8 mouse cellular contexts compared by ENCODE assay signal in genomic region chr1:184999071-184999750, GRCm38 (mm10). TPM values are rescaled to one million over a fixed set of nuclear protein-coding genes. Genes with fewer than 3 reads are reported as not detected.
DNase-seq lines count a peak whose midpoint lies in the region; ATAC-seq and TF ChIP-seq lines count a peak whose summit lies in the region.

Mark1 (minus strand) TSS chr1:184999570.

- no peak within 1 kb of the TSS for H3K27ac ChIP-seq in bone marrow macrophage, adult 2 months (ENCODE audit: insufficient read depth, low read depth, low read length)
- H3K27ac ChIP-seq in embryonic facial prominence, embryonic 14.5 days (replicated peaks; ENCODE audit: low read depth, low read length): peak within 1 kb of the TSS; percentile 77
- H3K27ac ChIP-seq in hindbrain, embryonic 12.5 days: peak within 1 kb of the TSS; percentile 91
- peak within 1 kb of the TSS; percentile 72; the same call in 1 of the 2 replicates for H3K27ac ChIP-seq in limb, embryonic 13.5 days
- peak within 1 kb of the TSS; percentile 64 for H3K27ac ChIP-seq in olfactory bulb, adult 2 months (ENCODE audit: insufficient read depth, low read depth, low read length)

- no peaks in the 10 kb centered on the region for H3K27me3 ChIP-seq in embryonic facial prominence, embryonic 14.5 days (replicated peaks; ENCODE audit: control insufficient read depth, insufficient read depth, low read length)
- no peaks in the 10 kb centered on the region for H3K27me3 ChIP-seq in hindbrain, embryonic 12.5 days
- no peaks in the 10 kb centered on the region for H3K27me3 ChIP-seq in limb, embryonic 13.5 days

- no peaks in the 10 kb centered on the region for H3K4me1 ChIP-seq in bone marrow macrophage, adult 2 months (ENCODE audit: control insufficient read depth, insufficient read depth, low read length)
- H3K4me1 ChIP-seq in embryonic facial prominence, embryonic 14.5 days (ENCODE audit: control insufficient read depth, insufficient read depth, low read length): 0 out of 2 replicates have a peak, but pooled peaks cover 8% of the 10 kb centered on the region
- H3K4me1 ChIP-seq in hindbrain, embryonic 12.5 days: peaks cover 23% of the 10 kb centered on the region
- peaks cover 22% of the 10 kb centered on the region for H3K4me1 ChIP-seq in limb, embryonic 13.5 days
- peaks cover 8% of the 10 kb centered on the region for H3K4me1 ChIP-seq in olfactory bulb, adult 2 months (ENCODE audit: control insufficient read depth, insufficient read depth, low read length)

- peak; percentile 65 for ATAC-seq in embryonic facial prominence, embryonic 14.5 days (ENCODE audit: low read depth)
- peak; percentile 58 for ATAC-seq in hindbrain, embryonic 12.5 days (ENCODE audit: low FRiP score)
- peak; percentile 66 for ATAC-seq in limb, embryonic 13.5 days (ENCODE audit: low FRiP score, low read depth)
- no peak for ATAC-seq in megakaryocyte progenitor cell, adult 5-6 weeks (replicated peaks; ENCODE audit: poor library complexity)

- TF ChIP-seq CTCF in bone marrow macrophage, adult 2 months (IDR thresholded peaks at IDR 0.05; ENCODE audit: low read depth, low read length): no peak
- TF ChIP-seq CTCF in olfactory bulb, adult 2 months (IDR thresholded peaks at IDR 0.05; ENCODE audit: insufficient read depth, low read depth, low read length): no peak

- peak within 1 kb of the TSS; percentile 75 for H3K4me2 ChIP-seq in embryonic facial prominence, embryonic 14.5 days (ENCODE audit: low read depth, low read length)
- peak within 1 kb of the TSS; percentile 57 for H3K4me2 ChIP-seq in hindbrain, embryonic 12.5 days (replicated peaks)
- H3K4me2 ChIP-seq in limb, embryonic 13.5 days (replicated peaks): peak within 1 kb of the TSS; percentile 76

- H3K9me3 ChIP-seq in embryonic facial prominence, embryonic 14.5 days (ENCODE audit: control insufficient read depth, low read length): no peaks in the 10 kb centered on the region
- no peaks in the 10 kb centered on the region for H3K9me3 ChIP-seq in hindbrain, embryonic 12.5 days (replicated peaks)
- H3K9me3 ChIP-seq in limb, embryonic 13.5 days: no peaks in the 10 kb centered on the region

- peak within 1 kb of the TSS; percentile 36 for H3K4me3 ChIP-seq in bone marrow macrophage, adult 2 months (ENCODE audit: insufficient read depth, low read length)
- H3K4me3 ChIP-seq in embryonic facial prominence, embryonic 14.5 days (ENCODE audit: low read depth, low read length): peak within 1 kb of the TSS; percentile 86
- H3K4me3 ChIP-seq in hindbrain, embryonic 12.5 days: peak within 1 kb of the TSS; percentile 72
- H3K4me3 ChIP-seq in limb, embryonic 13.5 days: peak within 1 kb of the TSS; percentile 87
- peak within 1 kb of the TSS; percentile 95 for H3K4me3 ChIP-seq in olfactory bulb, adult 2 months (ENCODE audit: insufficient read depth, low read depth, low read length)

- no peak for TF ChIP-seq POLR2A in bone marrow macrophage, adult 2 months (IDR thresholded peaks at IDR 0.05; ENCODE audit: borderline replicate concordance, low read depth, low read length)
- no peak for TF ChIP-seq POLR2A in olfactory bulb, adult 2 months (IDR thresholded peaks at IDR 0.05; ENCODE audit: insufficient read depth, low read depth, low read length)

- H3K36me3 ChIP-seq in embryonic facial prominence, embryonic 14.5 days (ENCODE audit: control insufficient read depth, insufficient read depth, low read length): no peaks in the 10 kb centered on the region
- H3K36me3 ChIP-seq in hindbrain, embryonic 12.5 days: no peaks in the 10 kb centered on the region
- H3K36me3 ChIP-seq in limb, embryonic 13.5 days: no peaks in the 10 kb centered on the region

- DNase-seq in left cerebral cortex, adult 18-20 months (ENCODE audit: low spot score in 2 of 2): peak; percentile 14 to 22
- no peak for DNase-seq in left cerebral cortex, adult 11 months (ENCODE audit: low spot score)
- peak; percentile 22 for DNase-seq in embryonic facial prominence, embryonic 14.5 days (ENCODE audit: low spot score)

- 3% methylated on average over 8 of the region's 88 CpGs for WGBS in embryonic facial prominence, embryonic 14.5 days
- 1% methylated on average over 70 of the region's 88 CpGs for WGBS in hindbrain, embryonic 12.5 days
- WGBS in limb, embryonic 13.5 days: under 1% methylated on average over 31 of the region's 88 CpGs
- WGBS in olfactory bulb, adult 2 months: 18% methylated on average over 86 of the region's 88 CpGs

- H3K9ac ChIP-seq in embryonic facial prominence, embryonic 14.5 days (ENCODE audit: low read depth, low read length): peak within 1 kb of the TSS; percentile 92
- H3K9ac ChIP-seq in hindbrain, embryonic 12.5 days: peak within 1 kb of the TSS; percentile 96
- H3K9ac ChIP-seq in limb, embryonic 13.5 days: peak within 1 kb of the TSS; percentile 94

RNA-seq across cellular contexts. Expression of gene Mark1, which starts in this region (rescaled TPM):
- total RNA-seq in left cerebral cortex, adult 18-20 months (2021): 10 to 100 TPM; 80.9 to 92.4 TPM
- 0.21 TPM in 1 of 2 replicates, not detected in the other for polyA plus RNA-seq in bone marrow macrophage, adult 2 months (2012; ENCODE audit: insufficient read depth, insufficient read length, missing spikeins)
- 4.0 and 4.1 TPM in 2 replicates for polyA plus RNA-seq in embryonic facial prominence, embryonic 14.5 days (2014; fragmentation: Nextera tagmentation; extraction: Ambion mirVana)
- polyA plus RNA-seq in hindbrain, embryonic 12.5 days (2016; fragmentation: Nextera tagmentation; extraction: Ambion mirVana): 7.5 and 8.7 TPM in 2 replicates
- 3.4 and 3.8 TPM in 2 replicates for polyA plus RNA-seq in limb, embryonic 13.5 days (2015; fragmentation: Nextera tagmentation; extraction: Ambion mirVana)
- not detected in 2 replicates for polyA plus RNA-seq in olfactory bulb, adult 2 months (2012; ENCODE audit: insufficient read depth, insufficient read length, low replicate concordance, missing spikeins)
- total RNA-seq in megakaryocyte progenitor cell, adult 5-6 weeks (2015): 0.10 TPM in 1 of 2 replicates, not detected in the other
- total RNA-seq in megakaryocyte progenitor cell, adult 5-6 weeks (2017): not detected in 2 replicates

Comparison
In these comparisons a context has a peak if more than half of its experiments do, and no peak if none do; other contexts are left out.
1. RNA of gene Mark1 (total RNA-seq): 80.9 to 92.4 TPM in left cerebral cortex, adult 18-20 months; 0.10 TPM in megakaryocyte progenitor cell, adult 5-6 weeks; every median in the first group is over 10 times any median in the second.
2. H3K4me3 ChIP-seq: peak in every context shown above with its lines; median percentile 95 in olfactory bulb, adult 2 months; 87 in limb, embryonic 13.5 days; 86 in embryonic facial prominence, embryonic 14.5 days; 72 in hindbrain, embryonic 12.5 days; 36 in bone marrow macrophage, adult 2 months.
3. Peak in every context shown above with its lines, with median percentiles within 50 percentile points of each other: H3K4me2 ChIP-seq and H3K9ac ChIP-seq.